Mouse (Mus musculus): Measurements from ENCODE around the gene Rgs21. TPM values are rescaled to one million over a fixed set of nuclear protein-coding genes. Genes with fewer than 3 reads are reported as not detected.

The Rgs21 gene
- polyA plus RNA-seq (2011; ENCODE audit: insufficient read length, low read depth, missing spikeins), result not detected in 2 replicates

DNA sequence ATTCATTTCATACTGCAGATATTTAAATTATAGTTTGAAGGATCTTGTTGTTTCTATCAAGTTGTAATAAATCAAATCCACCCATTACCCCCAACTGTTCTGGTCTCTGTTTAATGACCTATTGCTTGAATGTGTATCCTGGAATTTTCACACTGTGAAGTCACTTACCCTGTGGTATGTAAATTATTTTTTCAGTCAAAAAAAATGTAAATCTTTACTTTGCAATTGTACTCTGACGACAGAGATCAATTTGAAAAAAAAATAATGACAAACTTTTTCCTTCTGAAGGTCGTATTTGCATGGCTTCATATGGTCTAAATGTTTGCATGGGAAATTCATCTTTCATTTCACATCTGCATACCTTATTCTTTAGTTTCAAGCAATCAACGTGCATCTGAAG is at the start of gene Rgs21:
Gene Rgs21 (minus strand): TSS at position 101 of the 400 bp plus-strand sequence.
- TF ChIP-seq POLR2A (IDR thresholded peaks at IDR 0.05; ENCODE audit: low read depth, low read length) (no peak), CTCF (IDR thresholded peaks at IDR 0.05; ENCODE audit: borderline replicate concordance, insufficient read depth, low read length) (no peak)
- H3K27ac ChIP-seq (ENCODE audit: insufficient read depth, low read length), result no peak within 1 kb of the TSS
- H3K4me1 ChIP-seq (ENCODE audit: control insufficient read depth, insufficient read depth, low read length), result no peaks in the 10 kb centered on the region
- H3K4me3 ChIP-seq (ENCODE audit: insufficient read depth, low read length), result no peak within 1 kb of the TSS

DNA sequence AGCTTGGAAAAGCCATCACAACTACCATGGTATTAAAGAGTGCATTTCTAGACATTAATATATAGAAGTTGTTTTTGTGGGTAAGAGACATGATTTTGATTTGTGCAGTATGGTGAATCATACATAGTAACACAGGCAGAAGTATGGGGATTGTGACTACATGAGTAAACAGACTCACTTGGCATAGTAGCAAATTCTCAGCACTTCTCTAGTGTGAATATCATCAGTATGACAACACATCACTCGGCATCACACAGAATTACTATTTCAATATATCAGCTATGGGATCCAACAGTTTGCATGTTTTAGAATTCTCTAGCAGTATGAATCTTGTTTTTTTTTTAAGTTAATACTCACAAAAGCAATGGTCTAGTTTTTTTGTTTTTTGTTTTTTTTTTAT is 36.6 kb upstream of the Rgs21 start:
- Histone ChIP-seq H3K27ac (ENCODE audit: insufficient read depth, low read length) (peak overlapping the region; percentile 91), H3K4me3 (ENCODE audit: insufficient read depth, low read length) (no peak overlapping the region), H3K4me1 (ENCODE audit: control insufficient read depth, insufficient read depth, low read length) (peaks cover 4% of the 10 kb centered on the region)
- no peak for TF ChIP-seq POLR2A (IDR thresholded peaks at IDR 0.05; ENCODE audit: low read depth, low read length)
- TF ChIP-seq CTCF (IDR thresholded peaks at IDR 0.05; ENCODE audit: borderline replicate concordance, insufficient read depth, low read length), result no peak

GRCm38 (mm10) chr1:144602987-144603386 is 35.5 kb upstream of the Rgs21 start:
- Histone ChIP-seq H3K4me1 (ENCODE audit: control insufficient read depth, insufficient read depth, low read length) (peaks cover 4% of the 10 kb centered on the region), H3K4me3 (ENCODE audit: insufficient read depth, low read length) (no peak overlapping the region), H3K27ac (ENCODE audit: insufficient read depth, low read length) (peak overlapping the region; percentile 68)
- TF ChIP-seq CTCF (IDR thresholded peaks at IDR 0.05; ENCODE audit: borderline replicate concordance, insufficient read depth, low read length) (no peak), POLR2A (IDR thresholded peaks at IDR 0.05; ENCODE audit: low read depth, low read length) (no peak)

DNA sequence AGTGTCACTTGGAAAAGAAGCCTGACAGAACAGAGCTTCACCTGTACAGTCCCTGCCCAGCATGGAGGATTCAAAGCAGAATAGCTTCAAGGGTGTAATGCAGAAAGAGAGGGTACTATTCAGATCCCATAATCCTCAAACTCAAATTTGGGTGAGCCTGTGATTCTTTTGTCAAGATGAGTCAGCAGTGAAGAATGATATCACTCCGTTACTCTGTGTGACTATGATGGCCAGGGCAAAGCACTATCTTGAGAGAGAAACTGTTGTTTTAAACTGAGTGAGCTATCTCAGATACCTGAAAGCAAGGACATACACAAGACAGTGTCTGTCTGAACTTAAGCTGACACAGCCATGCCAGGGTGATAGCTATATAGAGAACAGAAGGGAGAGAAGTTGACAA is 11.9 kb upstream of the Rgs21 start:
- H3K4me3 ChIP-seq (ENCODE audit: insufficient read depth, low read length), result no peak overlapping the region
- peaks cover 17% of the 10 kb centered on the region for H3K4me1 ChIP-seq (ENCODE audit: control insufficient read depth, insufficient read depth, low read length)
- TF ChIP-seq CTCF (IDR thresholded peaks at IDR 0.05; ENCODE audit: borderline replicate concordance, insufficient read depth, low read length), result no peak
- TF ChIP-seq POLR2A (IDR thresholded peaks at IDR 0.05; ENCODE audit: low read depth, low read length), result no peak
- H3K27ac ChIP-seq (ENCODE audit: insufficient read depth, low read length), result 0 out of 2 replicates have a peak overlapping the region, but pooled peaks have one; percentile 32

GRCm38 (mm10) chr1:144572972-144573371 is 5.5 kb upstream of the Rgs21 start:
- H3K4me3 ChIP-seq (ENCODE audit: insufficient read depth, low read length), result no peak overlapping the region
- H3K27ac ChIP-seq (ENCODE audit: insufficient read depth, low read length), result no peak overlapping the region
- H3K4me1 ChIP-seq (ENCODE audit: control insufficient read depth, insufficient read depth, low read length), result peaks cover 12% of the 10 kb centered on the region
- no peak for TF ChIP-seq CTCF (IDR thresholded peaks at IDR 0.05; ENCODE audit: borderline replicate concordance, insufficient read depth, low read length)
- TF ChIP-seq POLR2A (IDR thresholded peaks at IDR 0.05; ENCODE audit: low read depth, low read length), result no peak

DNA sequence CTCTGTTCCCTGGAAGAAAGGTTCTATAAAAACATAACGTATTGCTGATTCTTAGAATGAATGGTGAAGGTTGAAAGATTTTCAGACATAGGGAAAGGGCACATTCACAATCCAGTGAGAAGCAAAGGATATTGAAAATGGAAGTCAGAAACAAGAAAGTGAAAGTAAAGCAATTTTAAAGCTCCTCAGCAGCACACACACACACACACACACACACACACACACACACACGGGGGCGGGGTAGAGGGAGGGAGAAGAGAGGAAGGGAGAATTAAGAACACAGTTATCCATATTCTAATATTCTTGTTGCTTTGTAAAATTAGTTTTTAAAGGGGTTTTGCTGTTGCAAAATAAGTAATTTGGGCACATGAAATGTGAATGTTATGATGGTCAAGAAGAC is 2.4 kb upstream of the Rgs21 start:
- no peaks in the 10 kb centered on the region for H3K4me1 ChIP-seq (ENCODE audit: control insufficient read depth, insufficient read depth, low read length)
- H3K27ac ChIP-seq (ENCODE audit: insufficient read depth, low read length), result no peak overlapping the region
- no peak overlapping the region for H3K4me3 ChIP-seq (ENCODE audit: insufficient read depth, low read length)
- TF ChIP-seq POLR2A (IDR thresholded peaks at IDR 0.05; ENCODE audit: low read depth, low read length) (no peak), CTCF (IDR thresholded peaks at IDR 0.05; ENCODE audit: borderline replicate concordance, insufficient read depth, low read length) (no peak)

DNA sequence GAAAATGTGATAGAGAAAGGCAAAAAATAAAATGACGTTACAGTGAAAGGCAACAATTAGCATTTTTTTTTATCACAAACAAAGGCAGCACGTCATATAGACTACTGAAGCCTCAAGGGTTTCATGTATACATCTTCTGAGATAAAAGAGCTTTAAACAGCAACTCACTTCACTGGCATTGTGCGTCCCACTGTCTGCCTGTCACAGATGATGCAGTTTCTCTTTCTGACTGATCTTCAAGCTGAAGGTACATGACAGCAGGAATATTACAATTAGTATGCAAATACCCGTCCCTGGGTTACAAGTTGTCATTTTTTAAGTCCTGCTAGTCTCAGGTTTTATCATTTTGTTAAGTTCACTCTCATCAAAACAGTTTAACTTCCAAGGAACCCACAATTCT is 22.3 kb downstream of the Rgs21 start:
- no peak overlapping the region for H3K4me3 ChIP-seq (ENCODE audit: insufficient read depth, low read length)
- TF ChIP-seq CTCF (IDR thresholded peaks at IDR 0.05; ENCODE audit: borderline replicate concordance, insufficient read depth, low read length), result no peak
- TF ChIP-seq POLR2A (IDR thresholded peaks at IDR 0.05; ENCODE audit: low read depth, low read length), result no peak
- no peaks in the 10 kb centered on the region for H3K4me1 ChIP-seq (ENCODE audit: control insufficient read depth, insufficient read depth, low read length)
- H3K27ac ChIP-seq (ENCODE audit: insufficient read depth, low read length), result no peak overlapping the region

DNA sequence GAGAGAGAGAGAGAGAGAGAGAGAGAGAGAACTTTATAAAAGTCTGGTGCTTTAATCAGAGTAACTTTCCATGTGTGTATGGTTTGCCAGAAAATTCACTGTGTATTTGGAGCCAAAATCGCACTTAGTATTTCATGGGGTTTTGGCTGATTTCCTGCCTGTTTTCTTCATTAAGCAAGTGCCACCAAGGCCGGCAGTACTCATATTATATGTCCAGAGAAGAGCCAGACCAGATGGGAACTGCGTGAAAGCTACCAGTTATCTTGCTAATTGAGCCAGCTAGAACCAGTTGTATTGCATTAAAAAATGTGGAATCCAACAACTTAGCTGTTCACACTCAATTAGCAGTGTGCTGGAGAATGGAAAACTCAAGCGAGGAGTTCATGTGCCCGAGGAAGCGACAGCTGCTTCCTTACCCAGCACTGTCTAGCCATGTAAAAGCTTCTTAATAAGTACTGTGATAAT is 22.9 kb downstream of the Rgs21 start:
- no peaks in the 10 kb centered on the region for H3K4me1 ChIP-seq (ENCODE audit: control insufficient read depth, insufficient read depth, low read length)
- TF ChIP-seq CTCF (IDR thresholded peaks at IDR 0.05; ENCODE audit: borderline replicate concordance, insufficient read depth, low read length) (no peak), POLR2A (IDR thresholded peaks at IDR 0.05; ENCODE audit: low read depth, low read length) (no peak)
- H3K4me3 ChIP-seq (ENCODE audit: insufficient read depth, low read length), result no peak overlapping the region
- H3K27ac ChIP-seq (ENCODE audit: insufficient read depth, low read length), result no peak overlapping the region

GRCm38 (mm10) chr1:144531746-144532145 is 35.7 kb downstream of the Rgs21 start:
- no peaks in the 10 kb centered on the region for H3K4me1 ChIP-seq (ENCODE audit: control insufficient read depth, insufficient read depth, low read length)
- H3K27ac ChIP-seq (ENCODE audit: insufficient read depth, low read length), result no peak overlapping the region
- TF ChIP-seq CTCF (IDR thresholded peaks at IDR 0.05; ENCODE audit: borderline replicate concordance, insufficient read depth, low read length) (no peak), POLR2A (IDR thresholded peaks at IDR 0.05; ENCODE audit: low read depth, low read length) (no peak)
- no peak overlapping the region for H3K4me3 ChIP-seq (ENCODE audit: insufficient read depth, low read length)

DNA sequence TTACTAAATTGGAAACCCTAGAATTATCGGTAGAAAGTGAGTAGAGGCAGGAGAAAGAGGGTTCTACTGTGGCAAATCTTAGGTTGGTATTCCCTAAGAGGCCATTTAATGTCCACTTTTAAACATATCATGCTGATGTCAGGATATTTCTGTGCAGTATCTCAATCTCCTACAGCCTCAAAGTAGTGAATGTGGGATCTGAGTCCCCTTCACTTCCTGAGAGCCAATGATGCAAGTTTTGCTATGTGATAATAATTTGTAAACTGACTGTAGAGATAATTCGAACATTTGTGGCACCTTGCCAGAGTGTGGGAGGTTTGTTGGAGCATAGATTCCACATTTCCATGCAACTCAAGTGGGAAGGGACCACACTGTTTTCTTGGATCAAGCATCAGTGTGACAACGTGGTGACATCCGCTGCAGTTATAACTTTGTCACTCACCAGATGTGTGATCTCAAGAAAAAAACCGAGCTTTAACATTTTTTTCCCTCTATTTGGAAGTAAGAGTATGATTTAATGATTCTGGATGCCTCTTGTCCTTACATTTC is 49.5 kb downstream of the Rgs21 start:
- no peak overlapping the region for H3K4me3 ChIP-seq (ENCODE audit: insufficient read depth, low read length)
- TF ChIP-seq POLR2A (IDR thresholded peaks at IDR 0.05; ENCODE audit: low read depth, low read length) (no peak), CTCF (IDR thresholded peaks at IDR 0.05; ENCODE audit: borderline replicate concordance, insufficient read depth, low read length) (no peak)
- no peak overlapping the region for H3K27ac ChIP-seq (ENCODE audit: insufficient read depth, low read length)
- no peaks in the 10 kb centered on the region for H3K4me1 ChIP-seq (ENCODE audit: control insufficient read depth, insufficient read depth, low read length)
